Mouse (Mus musculus): ENCODE measurements around the gene Rpl15. TPM values are rescaled to one million over a fixed set of nuclear protein-coding genes. Genes with fewer than 3 reads are reported as not detected.
"Not testable (repeated sequence)": the region's sequence is repeated elsewhere in the genome, so short reads cannot be mapped to it uniquely, and the experiment has no call there.

Rpl15 gene
- polyA plus RNA-seq, 1 experiment from 2014 or later: 322 TPM

DNA sequence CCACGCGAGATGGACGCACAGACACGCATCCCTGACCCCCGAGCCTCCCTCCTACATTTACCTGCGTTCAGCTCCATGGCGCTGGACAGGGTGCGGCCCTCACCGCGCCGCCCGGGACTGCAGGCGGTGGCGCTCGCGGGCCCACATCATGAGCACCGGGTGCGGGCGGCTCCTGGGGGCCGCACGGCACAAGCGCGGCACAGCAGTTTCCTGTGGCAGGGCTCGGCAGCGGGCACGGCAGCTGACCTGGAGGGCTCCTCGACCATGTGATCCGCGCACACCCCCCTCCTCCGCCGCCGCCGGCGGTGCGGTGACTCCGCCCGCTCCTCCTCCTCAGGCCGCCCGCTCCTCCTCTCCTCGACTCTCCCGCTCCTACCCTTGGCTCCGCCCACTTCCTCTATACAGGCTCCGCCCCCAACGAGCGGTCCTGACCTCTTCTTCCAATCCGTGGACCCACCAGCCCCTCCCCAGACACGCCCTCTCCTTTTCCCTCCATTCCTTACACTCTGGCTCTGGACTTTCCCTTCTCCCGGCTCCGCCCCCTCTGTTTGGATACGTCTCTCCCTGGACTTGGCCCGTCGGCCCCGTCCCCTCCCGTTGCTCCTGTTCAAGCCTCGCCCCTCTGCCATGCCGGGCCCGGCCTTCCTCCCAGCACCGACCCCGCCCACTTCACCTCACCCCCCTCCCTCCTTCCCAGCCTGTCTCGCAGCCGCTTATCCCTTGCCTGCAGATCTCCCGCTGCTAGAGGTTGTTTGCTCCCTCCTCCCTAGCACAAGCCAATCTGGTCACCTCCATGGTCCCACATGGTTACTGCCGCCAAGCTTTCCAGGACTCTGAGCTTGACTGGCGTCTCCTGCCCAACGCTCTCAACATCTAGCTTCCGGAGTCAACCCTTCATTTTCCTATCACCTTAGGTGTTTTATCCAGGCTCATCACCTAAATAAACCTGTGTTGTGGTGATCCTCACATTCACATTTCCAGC lies 32.1 kb downstream of the Rpl15 start, which contains the start of gene Nr1d2:
TSS of gene Nr1d2 (minus strand) at position 378 of the 982 bp plus-strand sequence.
- Histone ChIP-seq H3K27me3 (no peaks in the 10 kb centered on the region), H3K4me2 (replicated peaks) (peak within 1 kb of the TSS; percentile 76), H3K4me3 (replicated peaks) (peak within 1 kb of the TSS; percentile 83), H3K9ac (replicated peaks) (peak within 1 kb of the TSS; percentile 63), H3K36me3 (no peaks in the 10 kb centered on the region), H3K4me1 (replicated peaks) (0 out of 2 replicates have a peak, but pooled peaks cover 3% of the 10 kb centered on the region), H3K27ac (peak within 1 kb of the TSS; percentile 81), H3K9me3 (no peaks in the 10 kb centered on the region)
- peak; percentile 93 for ATAC-seq
- under 1% methylated on average over 52 of the region's 66 CpGs for WGBS

DNA sequence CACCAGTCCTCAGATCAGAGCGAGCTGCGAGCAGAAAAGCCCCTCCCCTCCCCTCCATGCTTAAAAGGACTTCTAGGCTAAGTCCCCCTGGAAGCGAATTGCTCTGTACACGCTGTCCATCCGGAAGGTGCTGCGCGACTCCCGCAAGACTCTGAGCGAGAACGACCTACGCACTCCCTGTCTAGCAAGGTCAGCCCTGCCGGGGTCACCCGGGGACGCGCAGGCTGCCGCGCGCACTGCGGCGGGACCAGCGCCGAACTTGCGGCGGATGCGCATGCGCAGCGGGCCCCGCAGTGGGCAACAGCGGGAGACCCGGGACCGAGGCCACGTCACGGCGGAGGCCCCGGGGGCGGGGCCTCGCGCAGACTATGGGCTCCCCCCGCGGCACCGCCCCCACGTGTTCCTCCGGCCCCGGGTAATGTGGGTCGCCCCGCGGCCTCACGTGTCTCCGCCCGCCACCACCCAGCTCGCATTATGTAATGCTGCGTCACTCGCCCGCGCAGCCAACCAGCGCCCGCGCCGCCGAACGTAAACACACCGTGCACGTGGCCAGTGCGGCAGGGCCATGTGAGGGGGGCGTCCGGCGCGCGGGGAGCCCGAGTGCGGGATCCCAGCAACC lies 33.0 kb downstream of the Rpl15 start:
- no peaks in the 10 kb centered on the region for H3K36me3 ChIP-seq
- under 1% methylated on average over 62 of the region's 71 CpGs for WGBS

DNA sequence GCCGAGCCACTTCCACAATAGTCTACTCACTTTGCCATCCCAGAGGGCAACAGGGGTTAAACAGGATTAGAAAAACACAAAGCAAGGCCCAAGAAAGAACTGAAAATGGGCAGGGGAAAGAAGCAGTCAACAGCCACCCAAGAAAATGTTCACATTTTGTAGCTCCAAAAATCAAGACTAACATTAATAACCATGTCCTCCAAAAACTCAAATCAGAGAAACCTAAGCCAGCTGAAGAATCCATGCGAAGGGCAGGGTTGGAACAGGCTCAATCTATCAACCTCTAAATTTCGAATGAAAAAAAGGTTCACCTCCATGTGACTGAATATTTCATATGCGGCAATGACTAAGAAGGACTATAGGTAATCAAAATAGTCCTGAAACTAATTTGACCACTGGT lies 33.8 kb downstream of the Rpl15 start:
- no peaks in the 10 kb centered on the region for H3K36me3 ChIP-seq
- no peak for ATAC-seq
- H3K9me3 ChIP-seq: no peaks in the 10 kb centered on the region
- H3K4me1 ChIP-seq (replicated peaks): 0 out of 2 replicates have a peak, but pooled peaks cover 3% of the 10 kb centered on the region
- 50% methylated on average over 4 of the region's 4 CpGs for WGBS
- peak overlapping the region; percentile 83; the same call in 1 of the 2 replicates for H3K4me3 ChIP-seq (replicated peaks)
- H3K27me3 ChIP-seq: no peaks in the 10 kb centered on the region
- H3K9ac ChIP-seq (replicated peaks): no peak overlapping the region
- H3K4me2 ChIP-seq (replicated peaks): peak overlapping the region; percentile 76
- H3K27ac ChIP-seq: no peak overlapping the region

More for the DNA sequence above, 33.0 kb downstream of the Rpl15 start:
- peak overlapping the region; percentile 63 for H3K9ac ChIP-seq (replicated peaks)
- peak overlapping the region; percentile 76 for H3K4me2 ChIP-seq (replicated peaks)
- peak; percentile 94 for ATAC-seq
- H3K27ac ChIP-seq: peak overlapping the region; percentile 81
- no peaks in the 10 kb centered on the region for H3K9me3 ChIP-seq
- peak overlapping the region; percentile 83 for H3K4me3 ChIP-seq (replicated peaks)
- H3K4me1 ChIP-seq (replicated peaks): 0 out of 2 replicates have a peak, but pooled peaks cover 3% of the 10 kb centered on the region
- H3K27me3 ChIP-seq: no peaks in the 10 kb centered on the region

DNA sequence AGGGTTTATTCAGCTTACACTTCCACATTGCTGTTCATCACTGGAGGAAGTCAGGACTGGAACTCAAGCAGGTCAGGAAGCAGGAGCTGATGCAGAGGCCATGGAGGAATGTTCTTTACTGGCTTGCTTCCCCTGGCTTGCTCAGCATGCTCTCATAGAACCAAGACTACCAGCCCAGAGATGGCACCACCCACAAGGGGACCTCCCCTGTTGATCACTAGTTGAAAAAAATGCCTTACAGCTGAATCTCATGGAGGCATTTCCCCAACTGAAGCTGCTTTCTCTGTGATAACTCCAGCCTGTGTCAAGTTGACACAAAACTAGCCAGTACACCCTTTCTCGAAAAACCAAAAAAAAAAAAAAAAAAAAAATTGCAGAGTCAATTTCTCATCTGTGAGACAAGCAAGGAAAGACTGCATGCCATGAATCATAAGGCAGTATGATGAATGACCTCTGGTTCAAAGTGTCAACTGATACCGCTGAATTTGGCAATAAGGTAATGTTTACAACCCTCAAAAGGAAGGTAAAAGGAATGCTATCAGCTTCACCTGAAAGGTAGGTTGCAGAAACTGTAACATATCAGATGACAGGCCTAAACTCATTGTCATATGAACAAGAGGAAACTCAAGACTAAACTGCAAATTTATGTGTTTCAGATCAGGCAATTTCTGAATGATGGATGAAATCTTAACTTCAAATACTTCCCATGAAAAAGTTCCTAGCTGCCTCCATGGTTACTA lies 34.5 kb downstream of the Rpl15 start:
- not testable (repeated sequence) for H3K36me3 ChIP-seq; H3K4me3 ChIP-seq (replicated peaks); H3K27me3 ChIP-seq; H3K4me1 ChIP-seq (replicated peaks); H3K4me2 ChIP-seq (replicated peaks); H3K27ac ChIP-seq; H3K9ac ChIP-seq (replicated peaks); H3K9me3 ChIP-seq; ATAC-seq
- WGBS: 95% methylated on average over 2 of the region's 2 CpGs

DNA sequence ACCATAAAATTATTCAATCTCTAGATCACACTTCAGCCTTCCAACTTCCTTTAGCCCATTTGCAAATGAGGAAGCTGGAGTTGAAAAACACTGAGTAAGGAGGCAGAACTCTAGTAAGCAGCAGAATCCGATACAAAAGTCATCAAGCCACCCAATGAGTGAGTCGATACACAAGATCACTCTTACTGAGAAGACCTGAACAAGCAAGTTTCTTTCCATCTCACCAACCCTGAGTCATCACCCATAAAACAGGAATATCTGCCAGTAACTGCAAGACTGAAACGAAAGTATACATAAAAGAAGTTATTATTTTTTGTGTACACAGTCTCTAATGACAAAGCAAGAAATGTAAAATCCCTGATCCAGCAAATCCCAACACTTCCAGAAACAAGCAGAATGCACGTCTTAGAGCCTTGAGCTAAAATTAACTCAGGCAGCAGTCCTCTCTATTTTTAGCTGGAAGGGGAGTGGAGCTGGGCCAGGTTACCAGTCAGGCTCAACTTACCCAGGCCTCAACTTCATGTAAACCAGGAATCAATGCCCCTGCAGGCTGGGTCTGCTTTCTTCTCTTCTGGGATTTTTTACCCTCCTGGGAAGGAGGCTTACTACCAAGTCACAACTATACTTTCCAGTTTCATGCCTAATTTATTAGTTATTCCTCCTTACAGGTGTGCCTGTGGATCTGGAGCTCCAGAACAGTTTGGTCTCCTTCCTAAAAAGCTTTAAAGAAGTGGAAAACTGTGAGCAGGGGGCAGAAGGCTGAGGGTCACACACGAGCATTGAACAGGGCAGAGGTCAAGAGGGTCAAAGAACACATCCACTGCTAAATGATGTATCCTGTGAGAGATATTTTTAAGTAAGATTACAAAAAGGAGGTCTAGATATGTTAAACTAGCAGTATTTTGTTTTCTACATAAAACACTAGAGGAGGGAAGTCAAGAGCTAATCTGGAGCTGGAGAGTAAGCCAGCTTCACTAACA lies 36.9 kb downstream of the Rpl15 start:
- H3K27me3 ChIP-seq: no peaks in the 10 kb centered on the region
- H3K4me1 ChIP-seq (replicated peaks): no peaks in the 10 kb centered on the region
- H3K27ac ChIP-seq: no peak overlapping the region
- no peak for ATAC-seq
- WGBS: 69% methylated on average over 5 of the region's 5 CpGs
- H3K4me3 ChIP-seq (replicated peaks): no peak overlapping the region
- H3K4me2 ChIP-seq (replicated peaks): no peak overlapping the region
- no peaks in the 10 kb centered on the region for H3K36me3 ChIP-seq
- H3K9me3 ChIP-seq: no peaks in the 10 kb centered on the region
- no peak overlapping the region for H3K9ac ChIP-seq (replicated peaks)

DNA sequence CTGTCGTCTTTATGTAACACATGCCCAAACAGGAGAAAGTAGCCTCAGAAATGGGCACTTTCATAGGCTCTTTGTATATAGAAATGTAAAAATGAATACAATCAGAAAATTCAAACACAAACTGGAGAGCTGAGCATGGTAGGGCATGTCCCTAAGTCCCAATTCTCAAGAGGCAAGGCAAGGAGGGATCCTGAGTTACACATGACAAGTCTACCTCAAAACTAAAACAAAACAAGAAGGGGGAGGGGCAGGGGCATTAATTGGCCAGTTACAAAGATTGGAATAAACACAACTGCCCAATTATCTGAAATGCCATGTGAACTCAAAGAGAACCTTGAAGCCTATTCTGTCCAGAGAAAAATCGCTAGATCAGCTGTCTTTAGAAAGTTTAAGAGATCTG lies 38.1 kb downstream of the Rpl15 start:
- Histone ChIP-seq H3K9me3 (no peaks in the 10 kb centered on the region), H3K4me1 (replicated peaks) (no peaks in the 10 kb centered on the region), H3K27me3 (no peaks in the 10 kb centered on the region), H3K9ac (replicated peaks) (no peak overlapping the region), H3K36me3 (no peaks in the 10 kb centered on the region), H3K4me3 (replicated peaks) (no peak overlapping the region), H3K4me2 (replicated peaks) (no peak overlapping the region), H3K27ac (no peak overlapping the region)
- 83% methylated on average over 2 of the region's 2 CpGs for WGBS
- ATAC-seq: no peak

DNA sequence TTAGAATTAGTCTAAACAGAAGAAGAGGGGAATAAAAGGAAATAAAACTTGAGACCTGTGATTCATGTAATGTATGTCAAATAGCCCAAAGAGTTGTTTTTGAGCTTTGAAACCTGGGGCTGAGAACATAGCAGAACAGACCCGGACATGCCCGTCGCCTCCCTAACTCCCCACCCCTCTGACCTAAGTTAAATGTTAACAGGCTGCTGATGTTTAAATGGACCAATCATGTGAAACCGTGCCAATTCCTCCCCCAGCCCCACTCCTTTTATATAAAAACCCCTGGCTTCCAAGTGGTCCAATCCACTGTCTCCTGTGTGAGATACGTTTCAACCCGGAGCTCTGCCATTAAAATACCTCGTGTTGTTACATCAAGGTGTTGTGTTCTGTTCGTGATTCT lies 39.3 kb downstream of the Rpl15 start:
- H3K4me2 ChIP-seq (replicated peaks); ATAC-seq; H3K27ac ChIP-seq; H3K9ac ChIP-seq (replicated peaks); H3K4me1 ChIP-seq (replicated peaks); H3K4me3 ChIP-seq (replicated peaks); H3K36me3 ChIP-seq; H3K27me3 ChIP-seq; H3K9me3 ChIP-seq: not testable (repeated sequence)
- 95% methylated on average over 8 of the region's 8 CpGs for WGBS

DNA sequence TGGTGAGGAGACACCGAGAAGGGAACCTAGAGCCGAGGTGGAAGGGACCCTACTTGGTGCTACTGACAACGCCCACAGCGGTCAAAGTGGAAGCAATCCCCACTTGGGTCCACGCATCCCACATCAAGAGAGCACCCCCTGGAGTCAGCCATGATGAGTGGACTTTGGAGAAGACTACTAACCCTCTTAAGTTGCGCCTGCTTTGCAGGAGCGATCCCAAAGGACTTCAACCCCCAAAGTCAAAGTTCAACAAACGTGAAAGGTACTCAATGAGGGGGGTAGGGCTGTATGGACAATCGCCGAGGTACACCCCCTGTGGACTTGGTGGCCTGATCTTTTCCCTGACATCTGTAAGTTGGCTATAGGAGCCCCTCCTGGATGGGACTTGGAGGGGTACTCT lies 41.4 kb downstream of the Rpl15 start:
- not testable (repeated sequence) for H3K4me1 ChIP-seq (replicated peaks); H3K36me3 ChIP-seq; H3K27ac ChIP-seq; H3K4me3 ChIP-seq (replicated peaks); H3K4me2 ChIP-seq (replicated peaks); ATAC-seq; H3K9me3 ChIP-seq; H3K9ac ChIP-seq (replicated peaks); H3K27me3 ChIP-seq
- WGBS: 94% methylated on average over 10 of the region's 10 CpGs

DNA sequence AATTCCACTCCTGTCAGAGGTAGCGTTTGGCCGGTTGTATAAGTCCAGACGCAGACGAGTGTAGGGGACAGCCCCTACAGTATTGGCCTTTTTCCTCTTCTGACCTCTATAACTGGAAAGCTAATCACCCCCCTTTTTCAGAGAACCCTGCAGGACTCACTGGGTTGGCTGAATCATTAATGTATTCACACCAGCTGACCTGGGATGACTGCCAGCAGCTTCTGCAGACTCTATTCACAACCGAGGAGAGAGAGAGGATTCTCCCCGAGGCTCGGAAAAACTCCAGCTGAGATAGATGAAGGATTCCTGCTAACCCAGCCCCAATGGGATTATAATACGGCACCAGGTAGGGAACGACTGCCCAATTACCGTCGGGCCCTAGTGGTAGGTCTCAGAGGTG lies 45.0 kb downstream of the Rpl15 start:
- 50% methylated on average over 11 of the region's 11 CpGs for WGBS
- H3K4me2 ChIP-seq (replicated peaks): peak overlapping the region; percentile 25; the same call in 1 of the 2 replicates
- not testable (repeated sequence) for H3K36me3 ChIP-seq; H3K4me3 ChIP-seq (replicated peaks); H3K9ac ChIP-seq (replicated peaks); H3K9me3 ChIP-seq; H3K4me1 ChIP-seq (replicated peaks); H3K27ac ChIP-seq; ATAC-seq; H3K27me3 ChIP-seq

DNA sequence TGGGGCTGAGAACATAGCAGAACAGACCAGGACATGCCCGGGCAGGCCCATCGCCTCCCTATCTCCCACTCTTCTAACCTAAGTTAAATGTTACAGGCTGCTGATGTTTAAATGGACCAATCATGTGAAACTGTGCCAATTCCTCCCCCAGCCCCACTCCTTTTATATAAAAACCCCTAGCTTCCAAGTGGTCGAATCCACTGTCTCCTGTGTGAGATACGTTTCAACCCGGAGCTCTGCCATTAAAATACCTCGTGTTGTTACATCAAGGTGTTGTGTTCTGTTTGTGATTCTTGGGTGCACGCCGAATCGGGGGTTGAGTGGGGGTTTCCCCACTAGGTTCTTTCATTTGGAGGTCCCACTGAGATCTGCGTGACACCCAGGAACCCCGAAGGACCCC lies 45.8 kb downstream of the Rpl15 start:
- H3K4me2 ChIP-seq (replicated peaks); H3K27ac ChIP-seq; H3K9me3 ChIP-seq; H3K36me3 ChIP-seq; H3K4me3 ChIP-seq (replicated peaks); H3K27me3 ChIP-seq; ATAC-seq; H3K9ac ChIP-seq (replicated peaks); H3K4me1 ChIP-seq (replicated peaks): not testable (repeated sequence)
- 95% methylated on average over 11 of the region's 11 CpGs for WGBS

DNA sequence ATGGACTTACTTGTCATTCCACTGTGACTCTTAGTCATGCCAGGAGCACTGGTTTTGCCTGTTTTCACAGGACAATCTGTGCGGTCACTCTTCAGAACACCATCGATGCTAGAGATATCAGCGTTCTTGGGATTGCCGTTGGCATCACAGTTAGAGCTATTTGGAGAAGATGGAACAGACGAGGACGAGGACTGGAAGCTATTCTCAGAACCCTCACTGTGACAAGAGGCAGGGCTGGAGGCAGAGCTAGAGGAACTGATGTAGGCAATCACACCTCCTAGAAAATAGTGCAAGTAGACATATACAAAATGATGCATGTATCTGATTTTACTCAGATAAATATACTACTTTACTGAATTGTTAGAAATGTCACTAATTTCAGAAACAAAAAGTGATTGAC lies 49.2 kb downstream of the Rpl15 start:
- Histone ChIP-seq H3K9ac (replicated peaks) (no peak overlapping the region), H3K4me1 (replicated peaks) (0 out of 2 replicates have a peak, but pooled peaks cover 5% of the 10 kb centered on the region), H3K27ac (no peak overlapping the region), H3K4me3 (replicated peaks) (no peak overlapping the region), H3K36me3 (no peaks in the 10 kb centered on the region), H3K27me3 (no peaks in the 10 kb centered on the region), H3K4me2 (replicated peaks) (no peak overlapping the region), H3K9me3 (no peaks in the 10 kb centered on the region)
- 94% methylated on average over 6 of the region's 6 CpGs for WGBS
- ATAC-seq: no peak

All from midbrain, embryonic 13.5 days (tissue).